Mouse (Mus musculus) small intestine, adult 2 months (tissue): ENCODE measurements around the gene Bag3. TPM values are rescaled to one million over a fixed set of nuclear protein-coding genes. Genes with fewer than 3 reads are reported as not detected.

ENCODE experiments used
- H3K27ac ChIP-seq: fragments of 200-500 bp; 2 replicates; pipeline ENCODE4 v1.5.1; 2012; ENCODE audit warnings: low read depth, low read length, control low read depth, inconsistent platforms; ENCODE audit not compliant: insufficient read depth
- H3K27me3 ChIP-seq: fragments of 200-500 bp; 2 replicates; pipeline ENCODE4 v1.6.1; 2012; ENCODE audit warnings: mild to moderate bottlenecking, moderate library complexity, low read length, inconsistent platforms; ENCODE audit not compliant: control insufficient read depth, insufficient read depth
- H3K36me3 ChIP-seq: fragments of 200-500 bp; 2 replicates; pipeline ENCODE4 v1.6.1; 2012; ENCODE audit warnings: mild to moderate bottlenecking, low read length, control low read depth, inconsistent platforms; ENCODE audit not compliant: control insufficient read depth, insufficient read depth
- H3K4me1 ChIP-seq: fragments of 200-500 bp; 2 replicates; pipeline ENCODE4 v1.6.1; 2012; ENCODE audit warnings: low read length, inconsistent platforms, mixed read lengths; ENCODE audit not compliant: control insufficient read depth, insufficient read depth, insufficient read length
- H3K4me3 ChIP-seq: fragments of 200-500 bp; 2 replicates; pipeline ENCODE4 v1.5.1; 2012; ENCODE audit warnings: low read depth, mild to moderate bottlenecking, control low read depth, inconsistent platforms, low read length, moderate library complexity
- CTCF ChIP-seq: fragments of 200-500 bp; IDR thresholded peaks from 2 replicates; pipeline ENCODE4 v1.5.1; 2012; ENCODE audit warnings: low read depth, mild to moderate bottlenecking, control low read depth, inconsistent platforms, low read length, moderate library complexity, mixed read lengths; ENCODE audit not compliant: insufficient replicate concordance, insufficient read length; ENCODE audit errors: extremely low read depth
- POLR2A ChIP-seq: fragments of 200-500 bp; IDR thresholded peaks from 2 replicates; pipeline ENCODE4 v1.6.1; 2012; ENCODE audit warnings: low read depth, mild to moderate bottlenecking, control low read depth, inconsistent platforms, low read length, moderate library complexity
- WGBS: fragments of 180-500 bp; shearing (Covaris S2); methylation state at CpG from one replicate; pipeline ENCODE4 v1.1.7; 2018; 5-methylcytosine and 5-hydroxymethylcytosine counted together
- polyA plus RNA-seq: library from polyadenylated mRNA; depleted of rRNA; stranded (reverse); fragments of >200 nt; gene quantifications from 2 replicates; pipeline ENCODE4 v1.2.3, GENCODE M21; 2012

The Bag3 gene
- polyA plus RNA-seq, 1 experiment = 32.8 TPM

GRCm38 (mm10) chr7:128529126-128529525, 5.7 kb downstream of the Bag3 start:
- Histone ChIP-seq H3K27me3 (no peaks in the 10 kb centered on the region), H3K4me3 (no peak overlapping the region), H3K4me1 (peaks cover 33% of the 10 kb centered on the region), H3K36me3 (no peaks in the 10 kb centered on the region), H3K27ac (peak overlapping the region; percentile 43; the same call in 1 of the 2 replicates)
- 62% methylated on average over 6 of the region's 6 CpGs for WGBS
- TF ChIP-seq CTCF = no peak
- no peak for TF ChIP-seq POLR2A

GRCm38 (mm10) chr7:128529574-128530051, 6.2 kb downstream of the Bag3 start:
- H3K27ac ChIP-seq = peak overlapping the region; percentile 43

GRCm38 (mm10) chr7:128531031-128531430, 7.6 kb downstream of the Bag3 start:
- Histone ChIP-seq H3K36me3 (no peaks in the 10 kb centered on the region), H3K27me3 (no peaks in the 10 kb centered on the region), H3K27ac (peak overlapping the region; percentile 37), H3K4me1 (peaks cover 44% of the 10 kb centered on the region), H3K4me3 (no peak overlapping the region)
- 84% methylated on average over 11 of the region's 11 CpGs for WGBS
- no peak for TF ChIP-seq POLR2A
- no peak for TF ChIP-seq CTCF

More at GRCm38 (mm10) chr7:128529574-128530051, 6.2 kb downstream of the Bag3 start:
- H3K36me3 ChIP-seq = no peaks in the 10 kb centered on the region
- TF ChIP-seq POLR2A (no peak), CTCF (no peak)
- no peaks in the 10 kb centered on the region for H3K27me3 ChIP-seq
- no peak overlapping the region for H3K4me3 ChIP-seq
- peaks cover 35% of the 10 kb centered on the region for H3K4me1 ChIP-seq
- WGBS = 51% methylated on average over 14 of the region's 14 CpGs

DNA sequence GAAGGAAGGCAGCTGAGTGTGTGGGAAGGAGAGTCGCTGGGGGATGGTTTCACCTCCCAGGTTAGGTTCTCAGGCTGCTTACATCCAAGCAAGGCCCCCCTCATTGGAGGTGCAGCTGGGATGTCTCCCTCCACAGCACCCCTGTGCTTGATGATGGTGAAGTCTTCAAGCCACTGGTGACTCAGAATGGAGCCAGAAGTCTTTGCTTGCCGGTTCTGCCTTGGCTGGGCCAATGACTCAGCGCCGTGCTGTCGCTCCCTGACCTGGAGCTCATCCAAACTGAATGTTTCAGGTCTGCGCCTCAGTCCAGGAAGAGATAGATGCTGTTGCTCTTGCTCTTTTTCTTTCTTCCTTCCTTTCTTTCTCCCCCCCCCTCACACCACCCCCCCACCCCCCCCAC, 8.5 kb downstream of the Bag3 start:
- TF ChIP-seq CTCF (0 out of 2 replicates have a peak, but pooled peaks have one; percentile 3), POLR2A (no peak)
- 14% methylated on average over 6 of the region's 6 CpGs for WGBS
- peaks cover 50% of the 10 kb centered on the region for H3K4me1 ChIP-seq
- H3K4me3 ChIP-seq = no peak overlapping the region
- H3K27ac ChIP-seq = 0 out of 2 replicates have a peak overlapping the region, but pooled peaks have one; percentile 4
- H3K36me3 ChIP-seq = no peaks in the 10 kb centered on the region
- H3K27me3 ChIP-seq = no peaks in the 10 kb centered on the region

DNA sequence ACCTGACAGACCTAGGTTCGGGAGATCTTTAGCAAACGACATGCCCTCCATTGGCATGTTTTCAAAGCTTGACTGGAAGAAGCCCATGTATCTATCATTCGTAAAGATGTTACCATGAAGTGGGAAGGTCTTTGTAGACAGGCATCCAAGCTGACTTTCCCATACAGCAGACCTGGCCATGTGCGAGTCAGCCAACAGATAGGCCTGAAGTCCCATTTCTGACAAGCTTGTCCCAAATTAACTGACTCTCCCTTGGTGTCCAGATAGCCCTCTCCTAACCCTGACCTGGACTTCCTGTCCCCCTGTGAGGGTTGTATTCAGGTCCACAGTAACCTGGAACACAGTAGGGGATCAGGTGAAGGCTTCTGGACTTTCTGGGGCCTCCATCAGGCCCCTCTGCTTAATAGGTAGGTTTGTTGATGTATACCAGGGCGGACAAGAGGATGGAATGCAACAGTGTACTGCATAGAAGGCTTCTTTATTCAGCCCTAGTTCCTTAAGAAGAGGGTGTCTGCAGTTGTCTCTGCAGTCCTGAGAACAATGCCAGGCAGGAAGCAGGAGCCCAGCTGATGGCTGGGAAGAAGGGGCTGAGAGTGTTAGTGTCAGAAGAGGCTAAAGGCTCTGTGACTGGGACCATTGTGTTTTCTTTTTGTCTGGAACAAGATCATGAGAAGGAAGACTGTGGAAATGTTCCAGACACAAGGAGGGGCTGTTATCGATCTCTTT, 9.2 kb downstream of the Bag3 start:
- 0 out of 2 replicates have a peak overlapping the region, but pooled peaks have one; percentile 20 for H3K27ac ChIP-seq
- no peaks in the 10 kb centered on the region for H3K36me3 ChIP-seq
- TF ChIP-seq POLR2A = no peak
- TF ChIP-seq CTCF = no peak
- H3K4me3 ChIP-seq = no peak overlapping the region
- H3K27me3 ChIP-seq = no peaks in the 10 kb centered on the region
- 52% methylated on average over 6 of the region's 6 CpGs for WGBS
- H3K4me1 ChIP-seq = peaks cover 49% of the 10 kb centered on the region

DNA sequence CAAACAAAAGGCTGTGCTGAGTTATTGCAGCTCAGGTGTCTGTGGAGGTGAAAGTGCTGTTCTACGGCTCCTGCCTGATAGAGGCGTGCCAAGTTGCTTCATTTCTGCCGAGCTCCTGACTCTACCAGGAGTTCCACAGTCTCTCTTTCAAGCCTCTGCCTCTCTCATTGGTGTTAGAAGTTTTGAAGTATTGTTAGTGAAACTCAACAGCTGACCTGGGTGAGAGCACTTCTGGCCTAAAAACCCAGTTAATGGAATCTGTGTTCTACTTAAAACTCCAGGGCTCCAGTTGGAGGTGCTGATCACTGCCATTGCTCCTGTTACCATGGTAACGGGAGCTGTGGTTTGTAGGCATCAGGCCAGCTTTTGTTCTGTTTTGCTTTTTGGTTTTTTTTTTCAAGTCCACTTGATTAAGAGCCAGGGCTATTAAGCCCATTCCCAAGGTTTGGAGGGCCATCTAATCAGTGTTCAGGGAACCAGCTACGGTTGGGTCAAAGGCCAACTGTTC, 11.6 kb downstream of the Bag3 start:
- Histone ChIP-seq H3K4me1 (peaks cover 48% of the 10 kb centered on the region), H3K27ac (peak overlapping the region; percentile 67), H3K4me3 (no peak overlapping the region)

GRCm38 (mm10) chr7:128536074-128536473, 12.7 kb downstream of the Bag3 start:
- TF ChIP-seq POLR2A (no peak), CTCF (no peak)
- WGBS = 19% methylated on average over 3 of the region's 3 CpGs
- Histone ChIP-seq H3K36me3 (peaks cover 7% of the 10 kb centered on the region), H3K27ac (peak overlapping the region; percentile 67; the same call in 1 of the 2 replicates), H3K27me3 (no peaks in the 10 kb centered on the region), H3K4me3 (no peak overlapping the region), H3K4me1 (peaks cover 48% of the 10 kb centered on the region)

More for the DNA sequence above, 11.6 kb downstream of the Bag3 start:
- WGBS = 12% methylated on average over 5 of the region's 5 CpGs
- TF ChIP-seq POLR2A = no peak
- TF ChIP-seq CTCF = no peak
- H3K27me3 ChIP-seq = no peaks in the 10 kb centered on the region
- peaks cover 3% of the 10 kb centered on the region; the same call in 1 of the 2 replicates for H3K36me3 ChIP-seq
